Mouse (Mus musculus) forebrain, embryonic 15.5 days (tissue): ENCODE measurements around the gene Rhox4f. TPM values are rescaled to one million over a fixed set of nuclear protein-coding genes. Genes with fewer than 3 reads are reported as not detected.
"Not testable (repeated sequence)": the region's sequence is repeated elsewhere in the genome, so short reads cannot be mapped to it uniquely, and the experiment has no call there.

ENCODE experiments used
- ATAC-seq: fragments of 200-750 bp; cut with Nextera tagmentation; replicated peaks from 2 replicates; pipeline ENCODE4 v1.8.0; 2017; ENCODE audit warnings: mild to moderate bottlenecking, moderate TSS enrichment, moderate library complexity
- H3K27ac ChIP-seq: fragments of 300-500 bp; sonication (generic); replicated peaks from 2 replicates; pipeline ENCODE4 v1.5.1; 2015; ENCODE audit warnings: mild to moderate bottlenecking, inconsistent platforms
- H3K27me3 ChIP-seq: fragments of 300-500 bp; sonication (generic); 2 replicates; pipeline ENCODE4 v1.6.1; 2015; ENCODE audit warnings: inconsistent platforms
- H3K36me3 ChIP-seq: fragments of 300-500 bp; sonication (generic); 2 replicates; pipeline ENCODE4 v1.6.1; 2015; ENCODE audit warnings: mild to moderate bottlenecking, inconsistent platforms
- H3K4me1 ChIP-seq: fragments of 300-500 bp; sonication (generic); 2 replicates; pipeline ENCODE4 v1.6.1; 2015; ENCODE audit warnings: inconsistent platforms
- H3K4me2 ChIP-seq: fragments of 300-500 bp; sonication (generic); replicated peaks from 2 replicates; pipeline ENCODE4 v1.6.1; 2015; ENCODE audit warnings: mild to moderate bottlenecking, inconsistent platforms
- H3K4me3 ChIP-seq: fragments of 300-500 bp; sonication (generic); 2 replicates; pipeline ENCODE4 v1.5.1; 2015; ENCODE audit warnings: mild to moderate bottlenecking, inconsistent platforms
- H3K9ac ChIP-seq: fragments of 300-500 bp; sonication (generic); replicated peaks from 2 replicates; pipeline ENCODE4 v1.6.1; 2015; ENCODE audit warnings: mild to moderate bottlenecking, inconsistent platforms
- H3K9me3 ChIP-seq: fragments of 300-500 bp; sonication (generic); 2 replicates; pipeline ENCODE4 v1.6.1; 2016; ENCODE audit warnings: inconsistent platforms
- WGBS: fragments of 180-500 bp; shearing (Covaris S2); methylation state at CpG from one replicate; pipeline ENCODE4 v1.1.7; 2015; ENCODE audit warnings: mixed read lengths; 5-methylcytosine and 5-hydroxymethylcytosine counted together
- polyA plus RNA-seq: library from polyadenylated mRNA; unstranded; fragments of >200 nt; fragmentation: Nextera tagmentation; extraction: Ambion mirVana; gene quantifications from 2 replicates; pipeline ENCODE4 v1.2.1, GENCODE M21; 2015

Gene Rhox4f
- polyA plus RNA-seq: not detected in 2 replicates

- 97% methylated on average over 18 of the region's 19 CpGs for WGBS
- H3K36me3 ChIP-seq, H3K4me1 ChIP-seq, H3K27ac ChIP-seq, H3K4me2 ChIP-seq, H3K4me3 ChIP-seq, H3K27me3 ChIP-seq, H3K9ac ChIP-seq, ATAC-seq, H3K9me3 ChIP-seq: not testable (repeated sequence)
These were observed at the start of gene Rhox4f for GRCm38 (mm10) chrX:37607604-37608003. TSS of gene Rhox4f (minus strand) at chrX:37607704.

- not testable (repeated sequence) for H3K4me1 ChIP-seq, H3K9me3 ChIP-seq, ATAC-seq, H3K4me3 ChIP-seq, H3K36me3 ChIP-seq, H3K9ac ChIP-seq, H3K27ac ChIP-seq, H3K27me3 ChIP-seq, H3K4me2 ChIP-seq
- 89% methylated on average over 16 of the region's 20 CpGs for WGBS
These were observed 43.7 kb upstream of the Rhox4f start, which contains the start of gene Rhox4g for GRCm38 (mm10) chrX:37651227-37651626. TSS of gene Rhox4g (minus strand) at chrX:37651327.

- H3K9ac ChIP-seq, H3K36me3 ChIP-seq, H3K4me3 ChIP-seq, H3K4me2 ChIP-seq, H3K4me1 ChIP-seq, H3K27ac ChIP-seq, H3K9me3 ChIP-seq, ATAC-seq, H3K27me3 ChIP-seq: not testable (repeated sequence)
- WGBS: 90% methylated on average over 6 of the region's 6 CpGs
These were observed 35.9 kb upstream of the Rhox4f start, which contains the start of gene Rhox2g for GRCm38 (mm10) chrX:37643370-37643769. TSS of gene Rhox2g (minus strand) at chrX:37643470.

- H3K4me2 ChIP-seq, ATAC-seq, H3K27me3 ChIP-seq, H3K9ac ChIP-seq, H3K4me3 ChIP-seq, H3K36me3 ChIP-seq, H3K27ac ChIP-seq, H3K9me3 ChIP-seq, H3K4me1 ChIP-seq: not testable (repeated sequence)
- 82% methylated on average over 2 of the region's 2 CpGs for WGBS
These were observed 21.0 kb upstream of the Rhox4f start, which contains the start of gene Rhox3g for GRCm38 (mm10) chrX:37628512-37628911. TSS of gene Rhox3g (minus strand) at chrX:37628612.

GRCm38 (mm10) chrX:37580692-37581091 is 26.8 kb downstream of the Rhox4f start, which contains the start of gene Rhox3f:
TSS of gene Rhox3f (plus strand) at chrX:37580992.
- H3K27me3 ChIP-seq, H3K4me3 ChIP-seq, H3K9ac ChIP-seq, H3K27ac ChIP-seq, H3K4me1 ChIP-seq, ATAC-seq, H3K36me3 ChIP-seq, H3K9me3 ChIP-seq, H3K4me2 ChIP-seq: not testable (repeated sequence)

- H3K27ac ChIP-seq, H3K4me2 ChIP-seq, H3K9ac ChIP-seq, H3K27me3 ChIP-seq, H3K36me3 ChIP-seq, H3K9me3 ChIP-seq, H3K4me1 ChIP-seq, ATAC-seq, H3K4me3 ChIP-seq: not testable (repeated sequence)
- 49% methylated on average over 2 of the region's 2 CpGs for WGBS
These were observed 34.9 kb downstream of the Rhox4f start for GRCm38 (mm10) chrX:37572638-37573037.

- not testable (repeated sequence) for H3K27me3 ChIP-seq, H3K9me3 ChIP-seq, H3K4me1 ChIP-seq, H3K4me2 ChIP-seq, H3K9ac ChIP-seq, H3K4me3 ChIP-seq, H3K36me3 ChIP-seq, ATAC-seq, H3K27ac ChIP-seq
- 91% methylated on average over 8 of the region's 8 CpGs for WGBS
These were observed 36.4 kb downstream of the Rhox4f start, which contains the start of gene Rhox2f for GRCm38 (mm10) chrX:37571105-37571504. TSS of gene Rhox2f (plus strand) at chrX:37571405.

GRCm38 (mm10) chrX:37557112-37557511 is 50.4 kb downstream of the Rhox4f start, which contains the start of gene Rhox4e:
TSS of gene Rhox4e (plus strand) at chrX:37557412.
- not testable (repeated sequence) for H3K9me3 ChIP-seq, H3K4me2 ChIP-seq, H3K27me3 ChIP-seq, H3K9ac ChIP-seq, H3K27ac ChIP-seq, H3K4me1 ChIP-seq, H3K36me3 ChIP-seq, ATAC-seq, H3K4me3 ChIP-seq
- WGBS: 99% methylated on average over 9 of the region's 18 CpGs

Other genes starting within 250 kb of the Rhox4f start
- not detected in 2 replicates for gene Rhox3a2, start 227.7 kb downstream of the Rhox4f start, polyA plus RNA-seq
- not detected in 2 replicates for gene Rhox4a2, start 216.9 kb downstream of the Rhox4f start, polyA plus RNA-seq
- gene Rhox2b, start 195.6 kb downstream of the Rhox4f start, polyA plus RNA-seq: not detected in 2 replicates
- gene Rhox4b, start 175.2 kb downstream of the Rhox4f start, polyA plus RNA-seq: not detected in 2 replicates
- not detected in 2 replicates for gene Rhox2c, start 154.0 kb downstream of the Rhox4f start, polyA plus RNA-seq
- gene Rhox3c, start 149.1 kb downstream of the Rhox4f start, polyA plus RNA-seq: not detected in 2 replicates
- not detected in 2 replicates for gene Rhox4c, start 127.4 kb downstream of the Rhox4f start, polyA plus RNA-seq
- not detected in 2 replicates for gene Rhox2d, start 114.3 kb downstream of the Rhox4f start, polyA plus RNA-seq
- gene Rhox4d, start 93.3 kb downstream of the Rhox4f start, polyA plus RNA-seq: not detected in 2 replicates
- gene Rhox2e, start 77.3 kb downstream of the Rhox4f start, polyA plus RNA-seq: not detected in 2 replicates
- gene Rhox3e, start 65.7 kb downstream of the Rhox4f start, polyA plus RNA-seq: not detected in 2 replicates
- gene Rhox4e, start 50.3 kb downstream of the Rhox4f start, polyA plus RNA-seq: not detected in 2 replicates
- not detected in 2 replicates for gene Rhox2f, start 36.3 kb downstream of the Rhox4f start, polyA plus RNA-seq
- not detected in 2 replicates for gene Rhox3f, start 26.7 kb downstream of the Rhox4f start, polyA plus RNA-seq
- gene Rhox3g, start 20.9 kb upstream of the Rhox4f start, polyA plus RNA-seq: not detected in 2 replicates
- gene Rhox2g, start 35.8 kb upstream of the Rhox4f start, polyA plus RNA-seq: not detected in 2 replicates
- gene Rhox4g, start 43.6 kb upstream of the Rhox4f start, polyA plus RNA-seq: not detected in 2 replicates
- not detected in 2 replicates for gene Rhox3h, start 61.1 kb upstream of the Rhox4f start, polyA plus RNA-seq
- not detected in 2 replicates for gene Rhox2h, start 65.6 kb upstream of the Rhox4f start, polyA plus RNA-seq
- gene Rhox5, start 197.1 kb upstream of the Rhox4f start, polyA plus RNA-seq: not detected in 2 replicates
- gene Rhox6, start 219.2 kb upstream of the Rhox4f start, polyA plus RNA-seq: not detected in 2 replicates
- not detected in 2 replicates for gene Rhox7a, start 224.0 kb upstream of the Rhox4f start, polyA plus RNA-seq